Mouse (Mus musculus) kidney, postnatal 10 days (tissue): ENCODE data around the gene Kif28.
"Not testable (repeated sequence)": the region's sequence is repeated elsewhere in the genome, so short reads cannot be mapped to it uniquely, and the experiment has no call there.

Source experiments
- DNase-seq: peaks from one replicate; pipeline ENCODE4 v3.0.0; 2021; ENCODE audit warnings: mixed read lengths

Gene Kif28

DNA sequence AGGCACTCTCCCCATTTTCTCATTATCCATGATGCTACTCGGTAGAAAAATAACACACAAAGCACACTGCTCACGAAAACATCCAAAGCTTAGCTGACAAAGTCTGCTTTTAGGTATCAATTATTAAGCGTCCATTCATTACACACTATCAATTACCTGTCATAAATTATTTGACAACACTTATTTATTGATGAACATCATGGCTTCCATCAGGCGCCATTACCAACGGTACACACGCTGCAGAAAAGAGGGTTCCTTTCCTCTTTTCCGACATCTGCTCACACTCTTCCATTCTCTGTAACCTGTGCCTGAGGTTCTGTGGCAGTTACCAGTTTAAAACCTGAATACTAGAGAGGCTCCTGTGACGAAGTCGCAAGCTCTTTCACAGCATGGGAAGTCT is at the start of gene Kif28:
Gene Kif28, minus strand, starts transcription at position 101 of the 400 bp plus-strand sequence.
- DNase-seq, result no peak

DNA sequence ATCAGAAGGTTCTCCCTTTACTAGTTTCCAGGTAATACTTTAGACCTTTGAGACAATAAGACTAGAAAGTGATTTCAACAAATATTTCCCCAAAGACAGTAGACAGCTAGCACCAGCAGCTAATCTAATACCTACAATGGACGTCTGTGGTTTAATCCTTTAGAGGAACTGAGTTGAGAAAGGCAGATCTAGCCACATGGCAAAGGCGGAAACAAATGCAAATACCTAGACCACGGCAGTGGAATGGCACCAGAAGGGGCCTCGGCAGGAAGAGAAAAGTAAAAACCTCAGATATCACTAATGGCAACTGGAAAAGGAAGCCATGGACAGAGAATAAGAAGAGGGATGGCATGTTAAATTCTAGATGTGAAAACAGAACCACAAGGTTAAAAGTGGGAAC is 42.2 kb upstream of the Kif28 start:
- no peak for DNase-seq

DNA sequence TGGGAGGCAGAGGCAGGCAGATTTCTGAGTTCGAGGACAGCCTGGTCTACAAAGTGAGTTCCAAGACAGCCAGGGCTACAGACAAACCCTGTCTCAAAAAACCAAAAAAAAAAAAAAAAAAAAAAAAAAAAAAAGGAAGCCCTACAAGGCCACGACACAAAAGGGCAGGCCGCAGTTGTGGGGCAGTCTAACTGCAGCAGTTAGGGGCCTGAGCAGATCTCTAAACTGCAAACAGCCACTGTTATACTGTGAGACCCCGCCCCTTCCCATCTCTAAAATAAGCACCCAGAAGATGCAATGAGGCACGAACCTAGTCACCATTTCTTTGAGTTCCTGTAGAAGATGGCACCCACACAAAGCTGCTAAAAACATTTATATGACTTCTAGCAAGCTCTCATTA is 40.4 kb upstream of the Kif28 start:
- DNase-seq, result no peak

DNA sequence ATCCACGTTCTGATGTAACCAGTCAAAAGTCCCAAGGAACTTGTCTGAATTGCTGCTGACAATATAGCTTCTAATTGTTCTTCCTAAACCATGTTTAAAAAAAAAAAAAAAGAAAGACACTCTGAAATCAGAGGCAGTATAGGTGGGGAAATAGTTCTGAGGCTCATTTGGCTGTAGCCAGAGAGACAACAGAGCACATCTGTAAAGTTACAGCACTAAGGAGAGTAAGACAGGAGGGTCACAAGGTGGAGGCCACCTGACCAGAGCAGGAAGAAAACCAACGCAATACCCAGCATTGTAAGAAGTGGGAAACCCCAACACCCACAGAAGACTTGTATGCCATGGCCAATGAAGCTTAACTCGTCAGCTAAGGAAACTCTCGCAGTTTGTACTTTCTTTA is 39.0 kb upstream of the Kif28 start:
- no peak for DNase-seq

DNA sequence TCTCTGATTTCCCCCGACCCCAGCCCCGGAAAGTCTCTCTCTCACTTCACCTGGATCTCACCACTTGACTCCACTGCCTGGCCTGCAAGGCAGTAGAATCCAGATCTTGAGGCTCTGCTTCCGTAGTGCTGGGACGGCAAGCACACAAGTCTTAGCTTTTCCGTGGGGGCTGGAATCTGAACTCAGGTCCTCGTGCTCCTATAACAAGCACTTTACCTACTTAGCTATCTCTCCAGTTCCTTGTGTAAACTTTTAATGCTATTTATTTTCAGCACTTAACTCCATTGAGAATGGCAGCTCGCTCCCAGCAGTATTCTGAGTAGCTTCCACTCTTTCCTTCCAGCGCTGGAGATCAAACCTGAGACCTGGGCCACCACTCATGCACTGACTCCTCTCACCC is 31.8 kb upstream of the Kif28 start:
- no peak for DNase-seq

DNA sequence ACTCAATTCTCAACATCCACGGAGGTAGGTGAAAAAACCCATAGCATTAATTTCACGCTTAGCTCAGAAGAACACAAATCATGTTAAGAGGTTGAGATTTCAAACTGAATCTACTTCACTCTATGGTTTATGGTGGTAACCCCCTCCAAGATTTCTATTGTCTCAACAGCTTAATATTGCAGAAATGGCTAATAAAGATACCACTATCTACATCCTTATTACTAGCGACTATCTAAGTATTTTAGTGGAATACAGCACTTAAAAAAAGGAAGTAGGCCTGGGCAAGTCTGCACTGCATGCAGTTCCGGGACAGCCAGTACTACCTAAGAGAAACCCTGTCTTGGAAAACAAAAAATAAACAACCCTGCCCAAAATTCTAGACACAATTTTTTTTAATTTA is 15.5 kb upstream of the Kif28 start:
- DNase-seq, result no peak

DNA sequence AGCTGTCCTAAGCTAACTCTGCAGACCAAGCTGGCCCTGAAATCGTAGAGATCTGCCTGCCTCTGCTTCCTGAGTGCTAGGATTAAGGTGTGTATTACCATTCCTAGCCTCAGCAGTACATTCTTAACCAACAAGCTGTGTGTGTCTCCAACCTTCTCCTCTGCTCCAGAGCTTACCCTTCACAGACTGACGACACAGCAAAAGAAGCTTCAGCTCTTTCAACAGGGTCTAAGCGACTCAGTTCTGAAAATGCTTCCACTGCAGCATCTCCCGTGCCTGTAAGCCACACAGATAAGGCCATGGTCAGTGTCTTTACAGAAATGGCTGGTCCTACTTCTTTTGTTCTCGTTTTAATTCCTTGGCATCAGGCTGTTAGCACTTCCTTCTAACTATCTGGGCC is 15.0 kb upstream of the Kif28 start:
- DNase-seq, result no peak

DNA sequence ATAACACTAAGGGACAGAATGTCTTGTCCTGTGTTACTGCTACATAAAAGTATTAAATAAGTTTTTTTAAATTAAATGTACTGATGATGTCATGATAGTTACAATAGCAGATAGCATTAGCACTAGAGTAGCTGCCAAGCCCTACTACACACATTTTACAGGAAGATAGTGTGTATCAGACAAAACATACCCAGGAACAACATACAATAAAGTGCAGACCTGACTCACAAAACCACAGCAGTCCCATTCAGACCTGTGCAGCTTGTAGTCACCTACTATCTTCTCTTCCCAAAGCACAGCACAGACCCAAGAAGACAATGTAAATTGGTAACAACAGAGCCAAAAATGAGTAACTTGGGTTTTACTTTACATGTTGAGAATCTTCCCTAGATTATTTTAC is 11.4 kb upstream of the Kif28 start:
- DNase-seq, result no peak

DNA sequence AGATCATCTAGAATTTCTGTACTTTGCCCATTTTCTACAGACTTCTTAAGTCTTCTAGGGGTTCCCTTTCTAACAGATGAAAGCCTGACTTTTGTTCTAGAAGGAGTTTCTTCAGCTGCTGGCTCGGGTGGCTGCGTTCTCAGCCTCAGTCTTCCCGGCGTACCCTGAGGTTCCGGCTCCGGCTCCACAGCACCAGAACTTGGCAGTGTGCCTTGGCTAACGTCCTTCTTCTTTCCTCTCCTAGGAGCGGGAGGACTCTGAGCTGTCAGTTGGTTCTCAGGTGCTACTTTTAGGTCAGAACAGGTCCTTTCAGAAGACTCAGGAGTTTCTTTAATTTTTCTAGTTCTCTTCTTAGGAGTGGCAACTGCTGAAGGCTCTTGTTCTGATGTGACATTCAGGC is 7.9 kb upstream of the Kif28 start:
- DNase-seq, result no peak

DNA sequence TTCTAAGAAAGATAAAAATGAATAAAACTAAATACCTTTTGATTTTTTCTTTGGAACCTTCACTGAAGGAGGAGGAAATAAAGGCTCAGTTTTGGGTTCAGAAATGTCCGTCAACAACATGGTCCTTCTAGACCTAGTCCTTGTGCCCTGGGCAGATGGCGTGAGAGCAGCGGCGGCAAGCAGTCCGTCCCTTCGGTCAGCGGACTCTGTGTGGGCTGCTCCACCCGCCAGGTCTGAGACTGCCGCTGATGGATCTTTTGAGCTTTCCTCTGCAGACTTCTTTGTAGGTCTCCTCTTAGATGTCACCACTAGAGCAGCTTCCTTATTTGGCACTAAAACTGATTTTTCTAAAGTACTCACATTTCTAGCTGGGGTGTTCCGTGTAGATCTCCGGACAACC is 7.2 kb upstream of the Kif28 start:
- no peak for DNase-seq

DNA sequence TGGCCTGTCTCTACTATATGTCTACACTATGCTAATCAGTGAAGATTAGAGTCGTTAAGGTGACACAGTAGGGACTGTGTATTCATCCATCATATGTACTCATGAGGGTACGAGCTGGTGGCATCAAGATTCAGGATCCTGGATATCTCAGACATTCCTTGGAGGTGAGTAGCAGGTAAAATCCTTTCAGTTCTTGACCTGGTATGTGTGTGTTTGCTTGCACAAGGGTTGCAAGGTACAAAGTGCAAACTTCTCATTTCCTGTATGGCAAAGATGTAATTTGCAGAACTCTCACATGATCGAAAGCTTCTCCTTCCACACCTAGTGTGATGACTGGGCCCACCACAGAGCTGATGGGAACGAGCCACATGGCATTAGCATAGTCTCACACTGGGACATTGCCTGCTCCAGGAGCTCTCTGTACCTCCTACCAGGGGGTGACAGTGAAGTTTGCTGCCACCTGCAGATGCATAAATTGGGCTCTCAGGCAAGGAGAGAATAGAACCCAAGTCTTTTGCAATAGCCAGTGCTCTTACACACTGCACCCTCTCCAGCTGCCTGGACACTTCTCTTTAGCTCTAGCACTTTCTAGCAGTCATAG is 1.4 kb downstream of the Kif28 start:
- no peak for DNase-seq

DNA sequence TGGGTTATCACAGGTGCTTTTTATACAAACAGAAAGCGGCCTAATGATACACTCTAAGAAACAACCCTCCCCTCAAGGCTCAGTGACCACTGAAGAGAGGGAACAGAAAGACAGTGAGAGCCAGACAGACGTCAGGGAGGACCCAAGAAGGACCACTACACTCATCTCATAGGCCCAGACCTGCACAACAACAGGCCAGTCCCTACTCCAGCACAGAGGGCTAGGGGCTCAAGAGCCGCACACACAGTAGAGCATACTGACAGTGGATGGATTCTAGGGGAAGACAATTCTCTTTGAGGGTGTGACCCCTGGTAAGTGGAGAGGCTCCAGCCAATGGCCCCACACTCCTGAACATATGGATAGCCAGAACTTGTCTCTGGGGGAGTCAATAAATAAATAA is 8.6 kb downstream of the Kif28 start:
- DNase-seq, result no peak

DNA sequence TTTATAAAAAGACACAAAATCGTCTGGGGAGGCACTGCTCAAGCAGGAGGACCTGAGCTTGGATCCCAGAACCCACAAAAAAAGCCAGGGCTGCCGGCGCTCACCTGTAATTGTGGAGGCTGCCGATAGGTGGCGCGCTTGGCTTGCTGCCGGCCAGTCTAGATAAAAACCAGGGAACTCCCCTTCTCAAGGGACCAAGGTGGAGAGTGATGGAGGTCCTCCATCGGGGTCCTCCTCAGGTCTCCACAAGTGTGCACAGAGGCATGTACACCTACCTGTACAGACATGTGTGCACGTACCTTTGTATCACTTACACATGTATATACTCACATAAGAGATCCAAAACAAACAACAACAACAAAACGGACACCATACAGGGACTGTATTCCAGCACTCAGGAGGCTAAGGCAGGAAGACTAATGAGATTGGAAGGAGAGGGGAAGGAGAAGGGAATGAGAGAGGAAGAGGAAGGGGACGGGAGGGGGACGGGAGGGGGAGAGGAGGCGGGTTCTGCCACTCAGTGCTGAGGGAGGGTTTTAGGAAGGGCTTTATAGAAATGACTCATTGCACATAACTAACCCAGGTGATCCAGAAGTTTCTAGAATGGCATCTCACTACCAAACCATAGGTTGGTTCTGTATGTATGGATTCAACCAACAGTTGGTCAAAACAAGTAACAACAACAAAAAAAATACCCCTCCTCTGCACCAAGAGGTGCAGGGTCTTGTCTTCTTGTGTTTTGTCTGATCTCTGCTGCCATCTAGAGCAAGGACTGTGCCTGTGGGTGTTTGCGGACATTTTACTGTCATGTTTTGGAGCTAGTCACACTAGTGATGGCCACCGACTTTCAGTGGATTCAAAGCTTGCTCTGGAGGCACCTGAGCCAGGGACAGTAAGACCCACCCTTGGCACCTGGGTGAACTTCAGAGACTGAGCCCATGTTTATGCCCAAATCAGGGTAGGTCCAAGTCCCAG is 10.3 kb downstream of the Kif28 start:
- peak; percentile 74 for DNase-seq

DNA sequence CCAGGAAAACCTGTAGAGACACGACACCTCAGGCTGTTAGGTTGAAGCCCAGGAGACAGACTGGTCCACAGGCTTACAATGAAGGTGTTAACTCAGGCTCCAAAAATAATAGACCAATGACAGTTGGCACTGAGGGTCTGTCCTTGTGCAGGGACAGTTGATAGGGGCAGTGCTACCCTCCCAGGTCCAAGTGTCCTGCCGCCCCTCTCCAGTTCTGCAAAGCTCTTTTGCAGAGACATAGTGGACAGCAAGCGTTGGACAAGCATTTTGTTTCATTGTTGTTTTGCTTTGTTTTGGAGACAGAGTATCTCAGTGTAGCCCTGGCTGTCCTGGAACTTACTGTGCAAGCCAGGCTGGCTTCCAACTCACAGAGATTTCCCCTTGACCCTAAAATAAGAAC is 13.7 kb downstream of the Kif28 start:
- DNase-seq, result no peak

DNA sequence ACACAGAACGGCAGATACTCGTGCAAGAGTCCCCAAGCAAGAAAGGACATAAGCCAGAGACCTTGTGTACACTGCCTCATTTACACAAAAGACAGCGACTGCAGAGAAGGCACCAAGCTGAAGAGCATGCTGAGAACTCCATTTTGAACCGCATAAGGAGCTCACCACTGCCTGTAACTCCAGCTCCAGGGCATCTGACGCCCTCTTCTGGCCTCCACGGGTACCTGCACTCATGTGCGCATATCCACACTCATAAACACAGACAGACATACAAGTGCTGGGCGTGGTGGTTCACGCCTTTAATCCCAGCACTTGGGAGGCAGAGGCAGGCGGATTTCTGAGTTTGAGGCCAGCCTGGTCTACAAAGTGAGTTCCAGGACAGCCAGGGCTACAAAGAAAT is 16.4 kb downstream of the Kif28 start:
- no peak for DNase-seq

DNA sequence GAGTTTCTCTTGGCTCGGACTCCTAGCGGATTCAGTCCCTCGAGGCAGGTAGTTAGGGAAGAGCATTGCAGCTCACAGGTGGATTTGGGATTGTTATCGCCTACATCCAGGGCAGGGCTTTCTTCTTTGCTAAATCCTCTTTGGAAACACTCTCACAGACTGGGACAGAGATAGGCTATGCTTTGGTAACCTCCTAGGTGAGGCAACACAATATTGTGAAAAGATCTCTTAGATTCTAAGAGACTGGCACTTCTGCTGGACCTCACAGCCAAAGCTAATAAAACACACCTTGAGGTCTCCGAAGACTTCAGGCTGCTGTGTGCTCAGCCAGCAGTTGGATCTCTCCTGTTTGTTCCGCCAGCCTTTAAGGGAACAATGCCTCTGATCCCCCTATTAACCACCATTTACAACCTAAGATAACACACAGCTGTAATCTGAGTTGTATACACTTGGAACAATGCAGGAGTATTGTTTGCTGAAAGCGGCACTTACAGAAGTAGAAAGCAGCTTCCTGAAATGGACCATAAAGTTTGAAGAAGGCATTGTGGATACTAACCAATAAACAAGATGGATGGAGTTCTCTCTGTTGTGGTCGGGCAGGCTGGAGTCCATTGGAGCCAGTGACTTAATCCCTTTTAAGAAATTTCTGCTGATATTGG is 22.1 kb downstream of the Kif28 start:
- DNase-seq, result no peak

DNA sequence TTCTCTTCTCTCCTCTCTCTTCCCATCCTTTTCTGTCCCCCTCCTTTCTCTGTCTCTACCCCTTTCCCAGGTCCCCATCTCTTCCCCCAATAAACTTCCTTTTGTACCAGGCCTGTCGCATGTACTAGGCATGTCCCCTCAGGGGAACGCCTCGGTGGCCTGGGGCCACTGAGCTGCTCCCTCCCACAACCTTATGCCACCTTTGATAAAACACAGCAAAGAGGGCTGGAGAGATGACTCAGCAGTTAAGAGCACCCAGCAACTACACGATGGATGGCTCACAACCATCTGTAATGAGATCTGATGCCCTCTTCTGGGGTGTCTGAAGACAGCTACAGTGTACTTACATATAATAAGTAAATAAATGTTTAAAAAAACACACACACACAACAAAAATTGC is 29.3 kb downstream of the Kif28 start:
- DNase-seq, result no peak

DNA sequence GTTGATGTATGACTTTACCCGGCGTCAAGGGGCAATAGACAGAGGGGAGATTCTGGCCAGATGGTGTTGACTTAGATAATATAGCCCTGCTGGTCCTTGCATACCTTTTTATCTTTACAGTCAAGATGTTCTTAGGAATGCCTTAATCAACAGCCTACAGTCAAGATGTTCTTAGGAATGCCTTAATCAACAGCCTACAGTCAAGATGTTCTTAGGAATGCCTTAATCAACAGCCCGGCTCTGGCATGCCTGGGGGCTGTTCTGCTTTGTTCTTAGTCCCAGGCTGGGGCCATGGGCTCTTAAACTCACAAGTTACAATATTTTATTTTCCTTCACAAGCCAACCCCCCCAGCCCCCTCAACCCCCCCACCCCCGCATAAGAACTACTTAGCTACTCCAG is 29.8 kb downstream of the Kif28 start:
- DNase-seq, result not testable (repeated sequence)

DNA sequence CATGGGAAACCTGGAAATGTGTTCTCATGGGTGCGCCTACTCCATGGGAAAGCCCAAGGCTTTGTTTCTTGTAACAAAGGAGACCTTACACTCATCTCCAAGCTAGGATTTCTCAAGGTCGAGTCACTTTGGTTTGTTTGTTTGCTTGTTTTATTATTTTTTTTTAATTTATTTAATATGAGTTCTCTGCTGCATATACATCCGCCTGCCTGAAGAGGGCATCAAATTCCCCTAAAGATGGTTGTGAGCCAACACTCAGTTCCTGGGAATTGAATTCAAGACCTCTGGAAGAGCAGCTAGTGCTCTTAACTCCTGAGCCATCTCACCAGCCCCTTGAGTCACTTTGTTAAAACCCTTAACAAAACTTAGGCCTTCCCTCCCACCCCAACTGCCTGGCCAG is 31.7 kb downstream of the Kif28 start:
- no peak for DNase-seq

DNA sequence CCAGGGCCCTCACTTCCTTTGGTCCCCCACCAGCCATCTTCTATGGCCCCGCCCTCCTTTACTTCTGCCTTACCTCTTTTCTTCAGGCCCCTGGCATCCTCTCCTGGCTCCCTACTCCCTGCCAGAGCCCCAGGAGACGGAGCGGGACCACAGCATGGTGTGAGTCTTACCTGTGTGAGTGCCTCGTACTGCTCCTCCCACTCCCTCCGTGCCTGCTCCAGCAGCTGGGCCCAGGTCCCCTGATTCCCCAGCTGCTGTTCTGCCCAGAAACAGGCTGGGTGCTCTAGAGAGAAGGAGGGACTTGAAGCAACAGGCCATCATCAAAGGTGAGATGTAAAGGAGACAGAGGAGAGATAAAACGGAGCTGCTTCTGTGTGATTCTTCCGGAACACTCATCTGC is 32.4 kb downstream of the Kif28 start:
- DNase-seq, result no peak

DNA sequence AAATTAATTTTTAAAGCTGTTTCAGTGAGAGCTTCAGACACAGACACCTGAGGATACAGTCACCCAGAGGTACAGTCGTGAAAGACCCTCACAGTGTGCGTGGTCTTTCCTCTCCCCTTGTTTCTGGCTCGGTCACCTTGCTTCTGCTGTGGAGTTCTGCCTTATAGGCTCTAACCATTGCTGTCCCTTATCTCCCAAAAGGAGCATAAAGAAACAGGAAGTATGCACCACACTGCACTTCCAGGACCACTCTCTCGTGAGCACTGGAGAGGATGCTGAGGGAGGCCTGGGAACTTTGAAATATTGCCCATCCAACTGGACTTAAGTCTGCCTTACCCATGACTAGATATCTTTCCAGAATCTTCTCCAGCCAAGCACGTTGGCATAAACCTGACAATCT is 34.3 kb downstream of the Kif28 start:
- no peak for DNase-seq

DNA sequence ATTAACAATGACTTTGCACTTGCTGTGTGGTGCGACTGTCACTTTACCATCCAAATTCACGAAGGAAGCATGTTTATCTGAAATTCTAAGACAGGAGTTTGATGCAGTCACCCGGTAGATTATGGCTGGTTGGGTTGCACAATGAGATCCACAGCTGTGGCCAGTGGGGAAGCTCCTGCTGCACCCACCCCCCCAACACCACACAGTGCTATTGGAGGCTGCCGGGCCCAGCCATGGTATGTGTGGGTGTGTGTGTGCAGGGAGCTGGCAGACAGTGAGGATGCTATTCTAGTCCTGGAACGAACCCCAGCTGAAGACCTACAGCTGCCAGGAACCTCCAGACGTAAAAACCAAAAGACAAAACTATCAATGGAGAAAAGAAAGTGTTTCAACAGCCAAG is 35.7 kb downstream of the Kif28 start:
- no peak for DNase-seq

DNA sequence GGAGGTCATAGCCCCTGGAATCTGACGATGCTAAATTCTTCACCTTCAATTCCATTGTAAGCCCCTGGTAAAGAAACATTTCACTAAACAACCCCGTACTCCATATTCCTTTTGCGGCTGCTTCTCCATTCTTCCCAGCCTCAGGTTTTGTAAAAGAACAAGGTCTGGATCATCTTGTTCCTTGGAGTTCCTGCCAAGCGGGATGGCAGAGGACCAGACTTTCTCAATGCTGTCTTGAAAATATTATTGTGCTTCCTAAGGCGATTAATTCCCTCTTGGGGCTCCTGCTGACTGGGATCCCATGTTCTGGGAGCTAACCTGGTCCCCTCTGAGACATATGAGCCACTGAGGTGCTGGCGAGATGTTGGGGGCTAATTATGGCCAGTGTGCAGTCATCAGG is 39.9 kb downstream of the Kif28 start:
- DNase-seq, result no peak

DNA sequence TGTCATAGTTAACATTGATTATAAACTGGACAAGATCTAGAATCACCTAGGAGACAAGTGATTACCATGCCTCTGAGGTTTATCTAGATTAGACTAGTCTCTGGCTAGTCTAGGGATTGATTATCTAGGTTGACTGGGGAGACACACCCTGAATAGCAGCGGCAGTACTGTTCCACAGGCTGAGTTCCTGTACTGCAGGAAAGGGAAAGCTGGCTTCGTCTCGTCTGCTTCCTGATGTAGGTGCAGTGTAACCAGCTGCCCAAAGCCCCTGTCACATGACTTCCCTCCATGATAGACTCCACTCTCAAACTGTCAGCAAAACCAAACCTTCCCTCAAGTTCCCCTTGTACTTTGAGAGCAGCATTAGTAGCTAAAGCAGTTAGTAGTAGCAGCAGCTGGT is 40.9 kb downstream of the Kif28 start:
- no peak for DNase-seq
